Mouse (Mus musculus): ENCODE results near the gene Aqp8. TPM values are rescaled to one million over a fixed set of nuclear protein-coding genes. Genes with fewer than 3 reads are reported as not detected.

The Aqp8 gene
- polyA plus RNA-seq, 1 experiment from 2014 or later: not detected

- Histone ChIP-seq H3K4me1 (ENCODE audit: insufficient read depth) (no peaks in the 10 kb centered on the region), H3K27ac (ENCODE audit: low read depth) (no peak overlapping the region), H3K9me3 (ENCODE audit: low read depth, low read length) (no peaks in the 10 kb centered on the region), H3K4me3 (ENCODE audit: low read depth, low read length) (no peak overlapping the region), H3K27me3 (ENCODE audit: insufficient read depth, low read length) (no peaks in the 10 kb centered on the region), H3K4me2 (no peak overlapping the region), H3K9ac (no peak overlapping the region), H3K36me3 (ENCODE audit: insufficient read depth) (no peaks in the 10 kb centered on the region)
- TF ChIP-seq CTCF (IDR thresholded peaks at IDR 0.05; ENCODE audit: low read depth): peak; percentile 93
- ATAC-seq (ENCODE audit: insufficient read depth): peak; percentile 81; the same call in 1 of the 2 replicates
- DNase-seq: peak; percentile 92
- WGBS: 22% methylated on average over 6 of the region's 6 CpGs
Measured at GRCm38 (mm10) chr7:123465692-123466387, 3.7 kb downstream of the Aqp8 start.

- no peak overlapping the region for H3K9ac ChIP-seq
- no peaks in the 10 kb centered on the region for H3K36me3 ChIP-seq (ENCODE audit: insufficient read depth)
- no peaks in the 10 kb centered on the region for H3K4me1 ChIP-seq (ENCODE audit: insufficient read depth)
- no peak for ATAC-seq (ENCODE audit: insufficient read depth)
- no peak for TF ChIP-seq CTCF (IDR thresholded peaks at IDR 0.05; ENCODE audit: low read depth)
- no peak overlapping the region for H3K4me2 ChIP-seq
- H3K27me3 ChIP-seq (ENCODE audit: insufficient read depth, low read length): no peaks in the 10 kb centered on the region
- H3K9me3 ChIP-seq (ENCODE audit: low read depth, low read length): no peaks in the 10 kb centered on the region
- no peak overlapping the region for H3K27ac ChIP-seq (ENCODE audit: low read depth)
- DNase-seq: no peak
- 97% methylated on average over 1 of the region's 1 CpGs for WGBS
- no peak overlapping the region for H3K4me3 ChIP-seq (ENCODE audit: low read depth, low read length)
Measured at GRCm38 (mm10) chr7:123467961-123468360, 5.9 kb downstream of the Aqp8 start.

DNA sequence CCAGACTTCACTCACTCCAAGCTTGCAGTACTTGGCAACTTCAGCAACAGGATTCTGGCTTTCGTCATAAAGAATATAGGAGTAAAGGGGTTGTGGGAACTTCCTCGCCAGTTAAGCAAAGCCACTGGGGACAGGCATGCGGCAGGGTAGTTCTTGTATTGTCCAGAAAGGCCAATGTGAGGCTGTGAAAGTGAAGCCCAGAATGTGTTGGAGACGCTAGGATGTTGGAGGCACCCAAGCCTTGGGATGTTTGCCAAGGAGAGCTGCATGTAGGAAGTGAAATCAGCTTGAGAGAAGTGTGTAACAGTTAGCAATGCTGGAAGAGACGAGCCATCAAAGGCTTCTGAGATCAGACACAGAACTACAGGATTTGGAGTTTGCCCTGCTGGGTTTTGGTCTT, 25.6 kb downstream of the Aqp8 start:
- H3K4me1 ChIP-seq (ENCODE audit: insufficient read depth): no peaks in the 10 kb centered on the region
- H3K27ac ChIP-seq (ENCODE audit: low read depth): no peak overlapping the region
- WGBS: 63% methylated on average over 5 of the region's 5 CpGs
- DNase-seq (peak; percentile 49), ATAC-seq (ENCODE audit: insufficient read depth) (no peak)
- H3K4me2 ChIP-seq: no peak overlapping the region
- no peak overlapping the region for H3K4me3 ChIP-seq (ENCODE audit: low read depth, low read length)
- no peak overlapping the region for H3K9ac ChIP-seq
- H3K9me3 ChIP-seq (ENCODE audit: low read depth, low read length): no peaks in the 10 kb centered on the region
- TF ChIP-seq CTCF (IDR thresholded peaks at IDR 0.05; ENCODE audit: low read depth): no peak
- no peaks in the 10 kb centered on the region for H3K27me3 ChIP-seq (ENCODE audit: insufficient read depth, low read length)
- H3K36me3 ChIP-seq (ENCODE audit: insufficient read depth): no peaks in the 10 kb centered on the region

DNA sequence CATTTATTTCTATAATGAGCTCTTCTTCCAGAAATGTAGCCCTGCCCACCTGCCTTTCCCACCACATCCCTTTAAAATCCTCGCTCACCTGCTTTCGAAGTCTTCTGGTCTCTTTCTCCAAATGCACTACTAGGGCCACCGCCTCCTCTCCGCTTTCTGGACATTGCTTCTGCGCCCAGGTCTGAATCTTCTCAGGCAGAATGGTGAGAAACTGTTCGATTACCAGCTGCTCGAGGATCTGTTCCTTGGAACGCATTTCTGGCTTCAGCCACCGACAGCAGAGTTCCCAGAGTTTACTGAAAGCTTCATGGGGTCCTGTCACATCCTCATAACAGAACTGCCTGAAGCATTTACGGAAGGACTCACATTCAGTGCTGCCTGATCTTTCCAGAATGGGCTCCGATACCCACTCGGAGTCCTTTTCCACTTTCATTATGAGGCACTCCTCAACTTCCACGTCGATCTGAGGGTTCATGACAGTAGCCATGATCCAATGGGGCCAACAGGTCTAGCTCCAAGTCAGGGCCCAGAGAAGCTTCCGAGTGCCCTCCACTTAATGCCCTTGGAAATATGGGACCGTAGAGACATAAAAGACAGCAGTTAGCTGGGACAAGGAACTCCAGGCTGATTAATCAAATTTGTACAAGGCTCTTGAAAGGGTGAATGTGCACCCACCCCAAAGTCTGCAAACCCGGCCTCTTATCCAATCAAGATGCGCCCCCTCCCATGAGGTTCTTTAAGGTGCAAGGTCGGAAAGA, 37.6 kb downstream of the Aqp8 start:
- WGBS: 32% methylated on average over 19 of the region's 19 CpGs
- DNase-seq (peak; percentile 18), ATAC-seq (ENCODE audit: insufficient read depth) (no peak)
- no peaks in the 10 kb centered on the region for H3K9me3 ChIP-seq (ENCODE audit: low read depth, low read length)
- no peaks in the 10 kb centered on the region for H3K27me3 ChIP-seq (ENCODE audit: insufficient read depth, low read length)
- H3K9ac ChIP-seq: peak overlapping the region; percentile 59
- no peak for TF ChIP-seq CTCF (IDR thresholded peaks at IDR 0.05; ENCODE audit: low read depth)
- H3K4me3 ChIP-seq (ENCODE audit: low read depth, low read length): peak overlapping the region; percentile 45
- no peaks in the 10 kb centered on the region for H3K36me3 ChIP-seq (ENCODE audit: insufficient read depth)
- peak overlapping the region; percentile 80 for H3K4me2 ChIP-seq
- no peak overlapping the region for H3K27ac ChIP-seq (ENCODE audit: low read depth)
- H3K4me1 ChIP-seq (ENCODE audit: insufficient read depth): no peaks in the 10 kb centered on the region

- DNase-seq (peak; percentile 94), ATAC-seq (ENCODE audit: insufficient read depth) (peak; percentile 96)
- H3K27me3 ChIP-seq (ENCODE audit: insufficient read depth, low read length): no peaks in the 10 kb centered on the region
- no peaks in the 10 kb centered on the region for H3K36me3 ChIP-seq (ENCODE audit: insufficient read depth)
- peak within 1 kb of the TSS; percentile 80 for H3K4me2 ChIP-seq
- H3K4me1 ChIP-seq (ENCODE audit: insufficient read depth): no peaks in the 10 kb centered on the region
- peak within 1 kb of the TSS; percentile 54; the same call in 1 of the 2 replicates for H3K27ac ChIP-seq (ENCODE audit: low read depth)
- H3K9ac ChIP-seq: peak within 1 kb of the TSS; percentile 59
- H3K4me3 ChIP-seq (ENCODE audit: low read depth, low read length): peak within 1 kb of the TSS; percentile 45
- no peaks in the 10 kb centered on the region; the same call in 1 of the 2 replicates for H3K9me3 ChIP-seq (ENCODE audit: low read depth, low read length)
- TF ChIP-seq CTCF (IDR thresholded peaks at IDR 0.05; ENCODE audit: low read depth): peak; percentile 25; the same call in 1 of the 2 replicates
- 1% methylated on average over 70 of the region's 71 CpGs for WGBS
Measured at GRCm38 (mm10) chr7:123500239-123501219, 38.4 kb downstream of the Aqp8 start, which contains the start of gene Zkscan2. Zkscan2 (minus strand) TSS chr7:123500449.

- no peak overlapping the region for H3K9ac ChIP-seq
- H3K27ac ChIP-seq (ENCODE audit: low read depth): no peak overlapping the region
- no peak overlapping the region for H3K4me3 ChIP-seq (ENCODE audit: low read depth, low read length)
- H3K9me3 ChIP-seq (ENCODE audit: low read depth, low read length): peaks cover 4% of the 10 kb centered on the region; the same call in 1 of the 2 replicates
- no peak overlapping the region for H3K4me2 ChIP-seq
- DNase-seq: peak; percentile 90
- H3K4me1 ChIP-seq (ENCODE audit: insufficient read depth): no peaks in the 10 kb centered on the region
- H3K27me3 ChIP-seq (ENCODE audit: insufficient read depth, low read length): no peaks in the 10 kb centered on the region
- no peak for ATAC-seq (ENCODE audit: insufficient read depth)
- no peaks in the 10 kb centered on the region for H3K36me3 ChIP-seq (ENCODE audit: insufficient read depth)
- TF ChIP-seq CTCF (IDR thresholded peaks at IDR 0.05; ENCODE audit: low read depth): no peak
- WGBS: 17% methylated on average over 1 of the region's 1 CpGs
Measured at GRCm38 (mm10) chr7:123503358-123503757, 41.3 kb downstream of the Aqp8 start.

Data from lung, embryonic 14.5 days (tissue).